Mouse (Mus musculus): ENCODE results near the gene Ttll10. TPM values are rescaled to one million over a fixed set of nuclear protein-coding genes. Genes with fewer than 3 reads are reported as not detected.

Gene Ttll10
- polyA plus RNA-seq (2014; fragmentation: Nextera tagmentation; extraction: Ambion mirVana), result 0.36 TPM in 1 of 2 replicates, not detected in the other

DNA sequence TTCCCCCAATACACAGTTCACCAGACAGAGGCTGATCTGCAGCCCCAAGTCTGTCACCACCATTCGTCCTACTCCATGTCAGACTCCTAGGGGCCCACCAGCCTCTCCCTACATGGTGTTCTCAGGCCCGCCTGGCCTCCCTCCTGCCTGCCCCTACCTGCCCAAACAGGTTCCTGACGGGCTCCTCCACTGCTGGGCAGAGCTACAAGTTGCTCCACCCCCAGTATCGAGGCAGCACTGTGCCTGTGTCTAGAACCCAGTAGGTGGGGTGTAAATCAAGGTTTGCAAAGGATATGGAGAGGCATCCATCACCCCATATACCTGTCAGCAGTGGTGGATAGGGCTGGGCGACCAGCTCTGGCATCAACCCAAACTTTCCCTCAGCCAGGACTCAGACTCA, at the start of gene Ttll10:
Gene Ttll10 (minus strand): TSS at position 154 of the 400 bp plus-strand sequence.
- Histone ChIP-seq H3K4me3 (ENCODE audit: low read depth, low read length) (no peak within 1 kb of the TSS), H3K9ac (ENCODE audit: low read depth, low read length) (no peak within 1 kb of the TSS), H3K27me3 (ENCODE audit: control insufficient read depth, insufficient read depth, low read length) (peaks cover 10% of the 10 kb centered on the region), H3K36me3 (ENCODE audit: control insufficient read depth, insufficient read depth, low read length) (no peaks in the 10 kb centered on the region), H3K27ac (ENCODE audit: low read depth, low read length) (no peak within 1 kb of the TSS), H3K4me2 (no peak within 1 kb of the TSS), H3K9me3 (replicated peaks; ENCODE audit: control insufficient read depth, low read length) (no peaks in the 10 kb centered on the region), H3K4me1 (ENCODE audit: control insufficient read depth, insufficient read depth, low read length) (no peaks in the 10 kb centered on the region)
- ATAC-seq (replicated peaks; ENCODE audit: insufficient number of reproducible peaks, low FRiP score, low TSS enrichment), result no peak
- 36% methylated on average over 5 of the region's 5 CpGs for WGBS (ENCODE audit: insufficient replicate concordance)

DNA sequence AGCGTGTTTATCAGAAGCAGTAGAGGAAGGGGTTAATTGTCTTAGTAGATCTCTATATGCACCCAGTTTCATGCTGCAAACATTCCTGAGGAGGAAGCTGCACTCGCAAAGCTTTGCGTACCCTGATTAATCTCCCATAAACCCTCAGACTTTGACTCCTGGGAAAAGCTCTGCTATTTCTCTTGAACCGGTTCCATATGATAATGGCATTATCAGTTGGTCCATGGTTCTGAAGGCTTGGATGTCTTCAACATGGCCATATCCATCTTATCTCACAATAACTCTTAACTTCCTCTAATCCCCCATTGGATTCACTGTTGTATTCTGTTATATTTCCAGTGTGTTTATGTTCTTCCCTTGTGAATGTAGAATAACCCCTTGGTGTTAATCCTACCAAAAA, 44.1 kb upstream of the Ttll10 start:
- ATAC-seq (replicated peaks; ENCODE audit: insufficient number of reproducible peaks, low FRiP score, low TSS enrichment), result no peak
- Histone ChIP-seq H3K27me3 (ENCODE audit: control insufficient read depth, insufficient read depth, low read length) (no peaks in the 10 kb centered on the region), H3K4me1 (ENCODE audit: control insufficient read depth, insufficient read depth, low read length) (no peaks in the 10 kb centered on the region)

GRCm38 (mm10) chr4:156101481-156101903, 42.3 kb upstream of the Ttll10 start:
- Histone ChIP-seq H3K9ac (ENCODE audit: low read depth, low read length) (no peak overlapping the region), H3K4me2 (no peak overlapping the region), H3K27ac (ENCODE audit: low read depth, low read length) (no peak overlapping the region), H3K27me3 (ENCODE audit: control insufficient read depth, insufficient read depth, low read length) (no peaks in the 10 kb centered on the region), H3K36me3 (ENCODE audit: control insufficient read depth, insufficient read depth, low read length) (no peaks in the 10 kb centered on the region), H3K4me1 (ENCODE audit: control insufficient read depth, insufficient read depth, low read length) (no peaks in the 10 kb centered on the region), H3K9me3 (replicated peaks; ENCODE audit: control insufficient read depth, low read length) (no peaks in the 10 kb centered on the region), H3K4me3 (ENCODE audit: low read depth, low read length) (no peak overlapping the region)
- no peak for ATAC-seq (replicated peaks; ENCODE audit: insufficient number of reproducible peaks, low FRiP score, low TSS enrichment)
- 47% methylated on average over 3 of the region's 3 CpGs for WGBS (ENCODE audit: insufficient replicate concordance)

More for the DNA sequence above, 44.1 kb upstream of the Ttll10 start:
- H3K27ac ChIP-seq (ENCODE audit: low read depth, low read length), result no peak overlapping the region
- no peak overlapping the region for H3K4me3 ChIP-seq (ENCODE audit: low read depth, low read length)
- no peaks in the 10 kb centered on the region for H3K9me3 ChIP-seq (replicated peaks; ENCODE audit: control insufficient read depth, low read length)
- 61% methylated on average over 4 of the region's 4 CpGs for WGBS (ENCODE audit: insufficient replicate concordance)
- no peak overlapping the region for H3K9ac ChIP-seq (ENCODE audit: low read depth, low read length)
- H3K4me2 ChIP-seq, result no peak overlapping the region
- H3K36me3 ChIP-seq (ENCODE audit: control insufficient read depth, insufficient read depth, low read length), result no peaks in the 10 kb centered on the region

DNA sequence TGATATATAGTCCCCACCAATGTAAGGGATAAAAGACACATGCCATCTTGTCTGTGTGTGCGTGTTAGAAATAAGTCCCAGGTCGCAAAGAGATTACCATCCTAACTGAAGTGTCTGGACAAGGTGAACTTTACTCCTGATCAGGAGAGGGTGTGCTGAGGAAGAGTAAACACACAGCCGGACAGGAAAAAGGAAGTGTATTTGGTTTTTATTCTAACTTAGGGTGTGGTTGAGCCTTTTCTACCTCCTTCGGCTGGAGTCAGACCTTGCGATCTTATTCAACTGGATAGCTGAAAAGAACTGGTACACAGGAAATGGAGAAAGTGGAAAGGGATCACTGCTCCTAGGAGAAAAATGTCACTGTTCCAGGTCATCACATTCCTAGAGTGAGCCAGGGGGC, 41.3 kb upstream of the Ttll10 start:
- no peak for ATAC-seq (replicated peaks; ENCODE audit: insufficient number of reproducible peaks, low FRiP score, low TSS enrichment)
- no peak overlapping the region for H3K4me3 ChIP-seq (ENCODE audit: low read depth, low read length)
- H3K36me3 ChIP-seq (ENCODE audit: control insufficient read depth, insufficient read depth, low read length), result no peaks in the 10 kb centered on the region
- no peak overlapping the region for H3K4me2 ChIP-seq
- no peaks in the 10 kb centered on the region for H3K4me1 ChIP-seq (ENCODE audit: control insufficient read depth, insufficient read depth, low read length)
- H3K27me3 ChIP-seq (ENCODE audit: control insufficient read depth, insufficient read depth, low read length), result no peaks in the 10 kb centered on the region
- H3K27ac ChIP-seq (ENCODE audit: low read depth, low read length), result no peak overlapping the region
- no peaks in the 10 kb centered on the region for H3K9me3 ChIP-seq (replicated peaks; ENCODE audit: control insufficient read depth, low read length)
- WGBS (ENCODE audit: insufficient replicate concordance), result 80% methylated on average over 5 of the region's 5 CpGs
- no peak overlapping the region for H3K9ac ChIP-seq (ENCODE audit: low read depth, low read length)

DNA sequence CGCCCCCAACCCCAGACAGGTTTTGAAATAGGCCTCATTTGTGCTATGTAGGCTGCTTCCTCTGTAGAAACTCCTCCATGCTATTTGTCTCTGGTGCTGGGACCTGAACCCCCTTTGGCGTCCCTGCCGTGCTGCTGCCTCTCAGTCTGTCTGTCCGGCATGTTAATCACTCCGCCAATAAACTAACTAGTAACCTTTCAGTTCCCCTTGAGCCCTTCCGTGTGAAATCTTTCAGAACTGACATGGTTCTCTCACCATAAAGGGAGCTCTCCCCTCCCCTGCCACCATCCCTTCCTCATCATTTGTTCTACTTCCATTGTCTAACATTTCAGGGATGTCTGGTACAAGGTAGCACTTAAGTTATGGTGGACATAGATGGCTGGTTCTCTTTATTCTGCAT, 40.2 kb upstream of the Ttll10 start:
- H3K9me3 ChIP-seq (replicated peaks; ENCODE audit: control insufficient read depth, low read length), result no peaks in the 10 kb centered on the region
- WGBS (ENCODE audit: insufficient replicate concordance), result 67% methylated on average over 6 of the region's 6 CpGs

GRCm38 (mm10) chr4:156097770-156098366, 38.7 kb upstream of the Ttll10 start:
- ATAC-seq (replicated peaks; ENCODE audit: insufficient number of reproducible peaks, low FRiP score, low TSS enrichment), result 0 out of 2 replicates have a peak, but pooled peaks have one; percentile 18
- 54% methylated on average over 9 of the region's 9 CpGs for WGBS (ENCODE audit: insufficient replicate concordance)
- no peak overlapping the region for H3K27ac ChIP-seq (ENCODE audit: low read depth, low read length)

More for the DNA sequence above, 40.2 kb upstream of the Ttll10 start:
- no peaks in the 10 kb centered on the region for H3K36me3 ChIP-seq (ENCODE audit: control insufficient read depth, insufficient read depth, low read length)
- H3K27ac ChIP-seq (ENCODE audit: low read depth, low read length), result no peak overlapping the region
- H3K9ac ChIP-seq (ENCODE audit: low read depth, low read length), result no peak overlapping the region
- no peak overlapping the region for H3K4me2 ChIP-seq
- no peaks in the 10 kb centered on the region for H3K27me3 ChIP-seq (ENCODE audit: control insufficient read depth, insufficient read depth, low read length)
- H3K4me1 ChIP-seq (ENCODE audit: control insufficient read depth, insufficient read depth, low read length), result no peaks in the 10 kb centered on the region
- H3K4me3 ChIP-seq (ENCODE audit: low read depth, low read length), result no peak overlapping the region
- no peak for ATAC-seq (replicated peaks; ENCODE audit: insufficient number of reproducible peaks, low FRiP score, low TSS enrichment)

DNA sequence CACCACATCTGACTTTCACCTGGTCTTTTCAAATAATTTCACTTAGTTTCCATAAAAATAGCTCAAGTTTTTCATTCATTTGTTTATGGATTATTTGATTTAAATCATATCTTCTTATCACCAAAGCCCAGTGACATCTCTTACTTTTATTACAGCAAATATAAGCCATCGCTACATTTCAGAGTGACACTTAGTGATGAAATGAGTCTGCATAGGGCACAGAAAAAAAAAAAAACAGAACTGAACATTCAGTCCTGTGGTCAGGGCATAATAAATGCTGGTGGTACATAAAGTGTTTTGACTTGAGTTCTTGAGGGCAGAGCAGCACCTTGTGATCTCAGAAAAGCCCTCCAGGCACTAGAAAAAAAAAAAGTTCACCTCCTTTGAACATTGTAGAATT, 37.0 kb upstream of the Ttll10 start:
- Histone ChIP-seq H3K27ac (ENCODE audit: low read depth, low read length) (no peak overlapping the region), H3K4me1 (ENCODE audit: control insufficient read depth, insufficient read depth, low read length) (no peaks in the 10 kb centered on the region), H3K27me3 (ENCODE audit: control insufficient read depth, insufficient read depth, low read length) (no peaks in the 10 kb centered on the region), H3K9me3 (replicated peaks; ENCODE audit: control insufficient read depth, low read length) (no peaks in the 10 kb centered on the region), H3K4me3 (ENCODE audit: low read depth, low read length) (no peak overlapping the region), H3K9ac (ENCODE audit: low read depth, low read length) (no peak overlapping the region), H3K36me3 (ENCODE audit: control insufficient read depth, insufficient read depth, low read length) (no peaks in the 10 kb centered on the region), H3K4me2 (no peak overlapping the region)
- no peak for ATAC-seq (replicated peaks; ENCODE audit: insufficient number of reproducible peaks, low FRiP score, low TSS enrichment)
- WGBS (ENCODE audit: insufficient replicate concordance), result 93% methylated on average over 1 of the region's 1 CpGs

More at GRCm38 (mm10) chr4:156097770-156098366, 38.7 kb upstream of the Ttll10 start:
- H3K36me3 ChIP-seq (ENCODE audit: control insufficient read depth, insufficient read depth, low read length), result no peaks in the 10 kb centered on the region
- no peak overlapping the region for H3K9ac ChIP-seq (ENCODE audit: low read depth, low read length)
- no peak overlapping the region for H3K4me3 ChIP-seq (ENCODE audit: low read depth, low read length)
- H3K4me1 ChIP-seq (ENCODE audit: control insufficient read depth, insufficient read depth, low read length), result no peaks in the 10 kb centered on the region
- no peaks in the 10 kb centered on the region for H3K27me3 ChIP-seq (ENCODE audit: control insufficient read depth, insufficient read depth, low read length)
- H3K4me2 ChIP-seq, result no peak overlapping the region; the same call in 1 of the 2 replicates
- no peaks in the 10 kb centered on the region for H3K9me3 ChIP-seq (replicated peaks; ENCODE audit: control insufficient read depth, low read length)

GRCm38 (mm10) chr4:156093758-156094157, 34.5 kb upstream of the Ttll10 start:
- H3K4me3 ChIP-seq (ENCODE audit: low read depth, low read length), result no peak overlapping the region
- H3K36me3 ChIP-seq (ENCODE audit: control insufficient read depth, insufficient read depth, low read length), result no peaks in the 10 kb centered on the region
- WGBS (ENCODE audit: insufficient replicate concordance), result 70% methylated on average over 5 of the region's 5 CpGs
- H3K4me1 ChIP-seq (ENCODE audit: control insufficient read depth, insufficient read depth, low read length), result no peaks in the 10 kb centered on the region
- H3K9ac ChIP-seq (ENCODE audit: low read depth, low read length), result no peak overlapping the region
- ATAC-seq (replicated peaks; ENCODE audit: insufficient number of reproducible peaks, low FRiP score, low TSS enrichment), result no peak
- H3K4me2 ChIP-seq, result no peak overlapping the region
- no peaks in the 10 kb centered on the region for H3K27me3 ChIP-seq (ENCODE audit: control insufficient read depth, insufficient read depth, low read length)
- H3K9me3 ChIP-seq (replicated peaks; ENCODE audit: control insufficient read depth, low read length), result no peaks in the 10 kb centered on the region
- no peak overlapping the region for H3K27ac ChIP-seq (ENCODE audit: low read depth, low read length)

DNA sequence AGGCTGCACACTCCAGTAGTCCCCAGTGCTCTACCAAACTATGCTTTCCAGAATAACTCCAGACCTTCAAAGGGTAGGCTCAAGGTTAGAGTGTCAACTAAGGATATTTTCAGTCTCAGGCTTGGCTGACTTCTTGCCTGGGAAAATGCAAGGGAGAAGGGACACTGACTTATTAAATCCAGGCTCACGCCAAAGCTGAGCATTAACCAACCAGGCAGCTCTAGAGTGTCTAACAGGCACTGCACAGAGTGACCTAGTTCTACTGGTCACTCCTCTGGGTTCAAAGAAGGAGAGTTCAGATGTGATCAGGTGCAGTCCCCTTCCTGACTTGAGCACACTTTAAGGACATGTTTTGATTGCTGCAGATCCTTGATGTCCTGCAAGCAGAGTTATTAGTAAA, 33.6 kb upstream of the Ttll10 start:
- Histone ChIP-seq H3K27me3 (ENCODE audit: control insufficient read depth, insufficient read depth, low read length) (no peaks in the 10 kb centered on the region), H3K36me3 (ENCODE audit: control insufficient read depth, insufficient read depth, low read length) (no peaks in the 10 kb centered on the region), H3K9ac (ENCODE audit: low read depth, low read length) (no peak overlapping the region), H3K9me3 (replicated peaks; ENCODE audit: control insufficient read depth, low read length) (no peaks in the 10 kb centered on the region), H3K4me2 (no peak overlapping the region), H3K4me3 (ENCODE audit: low read depth, low read length) (no peak overlapping the region), H3K27ac (ENCODE audit: low read depth, low read length) (no peak overlapping the region), H3K4me1 (ENCODE audit: control insufficient read depth, insufficient read depth, low read length) (no peaks in the 10 kb centered on the region)
- ATAC-seq (replicated peaks; ENCODE audit: insufficient number of reproducible peaks, low FRiP score, low TSS enrichment), result no peak
- 67% methylated on average over 1 of the region's 1 CpGs for WGBS (ENCODE audit: insufficient replicate concordance)
